Mouse (Mus musculus): ENCODE measurements at regions not wholly inside any gene's neighbourhood (a gene's known extent, or its start where the extent isn't known, plus 50 kb on each side); places are given as distances from the start of the nearest gene placed in this dataset.

GRCm38 (mm10) chr5:126117291-126117690 is 585.7 kb downstream of the Tmem132b start:
- TF ChIP-seq POLR2A (IDR thresholded peaks at IDR 0.05; ENCODE audit: low read depth, low read length) (no peak), CTCF (IDR thresholded peaks at IDR 0.05; ENCODE audit: extremely low read depth, insufficient read length, insufficient replicate concordance, low read depth, low read length) (no peak)

All from small intestine, adult 2 months (tissue).